Mouse (Mus musculus) duodenum, adult 2 months (tissue): ENCODE data around the gene Gm8298. TPM values are rescaled to one million over a fixed set of nuclear protein-coding genes. Genes with fewer than 3 reads are reported as not detected.

Source experiments
- polyA plus RNA-seq: library from polyadenylated mRNA; depleted of rRNA; stranded (reverse); fragments of >200 nt; gene quantifications from 2 replicates; pipeline ENCODE4 v1.2.3, GENCODE M21; 2012; ENCODE audit warnings: low replicate concordance; rRNA removed

Gm8298 gene
- not detected in 2 replicates for polyA plus RNA-seq

DNA sequence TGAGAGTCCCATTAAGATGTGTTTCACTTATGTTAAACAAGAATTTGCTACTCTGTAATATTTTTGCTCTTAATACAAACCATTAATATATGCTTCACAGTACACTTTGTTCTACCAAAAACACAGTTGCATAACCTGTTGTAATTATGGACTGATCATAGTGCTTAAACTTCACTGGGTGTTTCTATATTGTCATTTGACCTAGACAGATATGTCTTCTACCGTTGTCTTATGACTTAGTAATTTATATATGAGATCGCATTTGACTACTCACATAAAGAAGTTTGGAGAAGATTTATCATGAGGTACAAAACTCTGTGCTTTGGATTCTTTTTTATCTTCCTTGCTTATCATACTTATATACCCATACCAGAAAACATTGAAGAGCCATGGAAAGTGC is at the start of gene Gm8298:
Gene Gm8298 (plus strand): TSS at position 301 of the 400 bp plus-strand sequence.

DNA sequence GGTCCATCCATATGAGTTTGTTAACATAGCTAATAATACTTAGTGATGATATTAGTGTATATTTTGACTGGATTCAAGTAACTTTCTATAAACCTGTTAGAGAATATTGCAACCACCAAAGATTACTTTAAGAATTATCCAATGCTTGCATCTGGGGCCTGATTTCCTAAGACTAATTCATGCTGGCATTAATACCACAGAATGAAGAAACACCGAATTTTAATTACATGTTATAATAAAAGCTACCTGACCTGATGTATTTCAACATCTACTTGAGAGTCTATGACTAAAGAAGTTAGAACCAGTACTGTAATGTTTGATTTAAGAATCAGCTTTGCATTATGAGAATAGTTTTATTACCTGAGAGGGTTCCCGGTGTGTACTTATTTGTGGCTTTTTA is 64.1 kb downstream of the Gm8298 start, which contains the start of gene C130079G13Rik:
Gene C130079G13Rik (plus strand): TSS at position 301 of the 400 bp plus-strand sequence.

Other genes with a start within 250 kb of the Gm8298 start
- not detected in 2 replicates for gene Gm5538, start 131.3 kb upstream of the Gm8298 start, polyA plus RNA-seq
- gene C130079G13Rik, start 64.2 kb downstream of the Gm8298 start, polyA plus RNA-seq = not detected in 2 replicates
- not detected in 2 replicates for gene Aadacl2, start 145.7 kb downstream of the Gm8298 start, polyA plus RNA-seq
- 17.3 and 20.3 TPM in 2 replicates for gene Aadac, start 164.7 kb downstream of the Gm8298 start, polyA plus RNA-seq
- gene Sucnr1, start 220.8 kb downstream of the Gm8298 start, polyA plus RNA-seq = 0.41 TPM in 1 of 2 replicates, not detected in the other